Mouse (Mus musculus): ENCODE data around the gene Tbc1d16. TPM values are rescaled to one million over a fixed set of nuclear protein-coding genes. Genes with fewer than 3 reads are reported as not detected.

Tbc1d16 gene
- polyA plus RNA-seq, 1 experiment from 2014 or later, result 17.4 TPM

GRCm38 (mm10) chr11:119129281-119130058, 98.8 kb downstream of the Tbc1d16 start:
- H3K27me3 ChIP-seq, result no peaks in the 10 kb centered on the region
- POLR2A ChIA-PET, result interaction anchor here (1.3 kb wide), 1 partner anchor 61 kb away, joined by 4 read pairs; no protein-coding TSS in a partner anchor
- no peak for TF ChIP-seq CTCF (IDR thresholded peaks at IDR 0.05)
- no peak for ATAC-seq
- no peak for DNase-seq (ENCODE audit: low read depth, low spot score)
- in situ Hi-C loops (cut with MboI; ENCODE audit: low pct_unique_long_range_greater_than_20kb), result loop anchor here (5.0 kb wide), 1 partner anchor 58 kb away; no protein-coding TSS in a partner anchor
- CTCF ChIA-PET, result interaction anchor here (1.2 to 1.9 kb wide), 3 partner anchors 11 to 87 kb away, joined by 3 to 6 read pairs (median 3); no protein-coding TSS in a partner anchor

GRCm38 (mm10) chr11:119128668-119129280, 99.5 kb downstream of the Tbc1d16 start:
- H3K27me3 ChIP-seq, result no peaks in the 10 kb centered on the region
- no peak for TF ChIP-seq CTCF (IDR thresholded peaks at IDR 0.05)
- ChIA-PET CTCF (interaction anchor here (1.2 to 1.9 kb wide), 4 partner anchors 12 to 86 kb away, joined by 3 to 6 read pairs (median 4); no protein-coding TSS in a partner anchor), POLR2A (interaction anchor here (0.6 to 1.6 kb wide), 4 partner anchors 9 to 474 kb away, joined by 3 to 4 read pairs (median 4); no protein-coding TSS in a partner anchor)
- ATAC-seq, result no peak
- in situ Hi-C loops (cut with MboI; ENCODE audit: low pct_unique_long_range_greater_than_20kb), result loop anchor here (5.0 kb wide), 1 partner anchor 59 kb away; no protein-coding TSS in a partner anchor
- DNase-seq (ENCODE audit: low read depth, low spot score), result no peak

- no peaks in the 10 kb centered on the region for H3K27me3 ChIP-seq
- in situ Hi-C loops (cut with MboI; ENCODE audit: low pct_unique_long_range_greater_than_20kb), result loop anchor here (5.0 kb wide), 1 partner anchor 59 kb away; no protein-coding TSS in a partner anchor
- DNase-seq (ENCODE audit: low read depth, low spot score) (peak; percentile 81), ATAC-seq (peak; percentile 61)
- CTCF ChIA-PET, result interaction anchor here (1.2 to 2.1 kb wide), 6 partner anchors 13 to 85 kb away, joined by 3 to 7 read pairs (median 4); partner anchors contain the start of gene Cbx4
- POLR2A ChIA-PET, result interaction anchor here (0.6 to 2.6 kb wide), 7 partner anchors 9 to 474 kb away, joined by 3 to 9 read pairs (median 4); partner anchors contain the start of gene Cbx4
- TF ChIP-seq CTCF (IDR thresholded peaks at IDR 0.05), result no peak
These were observed 100.4 kb downstream of the Tbc1d16 start for GRCm38 (mm10) chr11:119127686-119128473.

GRCm38 (mm10) chr11:119127147-119127546, 101.2 kb downstream of the Tbc1d16 start:
- TF ChIP-seq CTCF (IDR thresholded peaks at IDR 0.05), result no peak
- in situ Hi-C loops (cut with MboI; ENCODE audit: low pct_unique_long_range_greater_than_20kb), result loop anchor here (5.0 kb wide), 1 partner anchor 60 kb away; no protein-coding TSS in a partner anchor
- no peaks in the 10 kb centered on the region for H3K27me3 ChIP-seq
- CTCF ChIA-PET, result interaction anchor here (0.7 to 2.1 kb wide), 6 partner anchors 16 to 77 kb away, joined by 4 to 7 read pairs (median 6); partner anchors contain the start of gene Cbx4
- DNase-seq (ENCODE audit: low read depth, low spot score) (peak; percentile 25), ATAC-seq (peak; percentile 36)
- POLR2A ChIA-PET, result interaction anchor here (0.7 to 2.6 kb wide), 8 partner anchors 10 to 103 kb away, joined by 3 to 9 read pairs (median 4); partner anchors contain the start of gene Cbx4

- in situ Hi-C loops (cut with MboI; ENCODE audit: low pct_unique_long_range_greater_than_20kb), result loop anchor here (5.0 kb wide), 1 partner anchor 61 kb away; no protein-coding TSS in a partner anchor
- CTCF ChIA-PET, result interaction anchor here (0.5 to 2.1 kb wide), 7 partner anchors 15 to 86 kb away, joined by 3 to 7 read pairs (median 6); partner anchors contain the start of genes Cbx4 and Cbx8
- H3K27me3 ChIP-seq, result no peaks in the 10 kb centered on the region
- POLR2A ChIA-PET, result interaction anchor here (0.7 to 2.6 kb wide), 7 partner anchors 9 to 102 kb away, joined by 3 to 9 read pairs (median 3); partner anchors contain the start of gene Cbx4
- ATAC-seq, result peak; percentile 72
- no peak for TF ChIP-seq CTCF (IDR thresholded peaks at IDR 0.05)
- peak; percentile 83 for DNase-seq (ENCODE audit: low read depth, low spot score)
These were observed 102.1 kb downstream of the Tbc1d16 start for GRCm38 (mm10) chr11:119125929-119126861.

GRCm38 (mm10) chr11:119124536-119124935, 103.8 kb downstream of the Tbc1d16 start:
- no peak for TF ChIP-seq CTCF (IDR thresholded peaks at IDR 0.05)
- ChIA-PET POLR2A (no interaction called here), CTCF (no interaction called here)
- DNase-seq (ENCODE audit: low read depth, low spot score) (no peak), ATAC-seq (no peak)
- in situ Hi-C loops (cut with MboI; ENCODE audit: low pct_unique_long_range_greater_than_20kb), result no loop called here
- no peaks in the 10 kb centered on the region for H3K27me3 ChIP-seq

GRCm38 (mm10) chr11:119123522-119124319, 104.6 kb downstream of the Tbc1d16 start:
- no peak for TF ChIP-seq CTCF (IDR thresholded peaks at IDR 0.05)
- ATAC-seq (no peak), DNase-seq (ENCODE audit: low read depth, low spot score) (no peak)
- POLR2A ChIA-PET, result no interaction called here
- CTCF ChIA-PET, result interaction anchor here (1.5 kb wide), 1 partner anchor 31 kb away, joined by 3 read pairs; no protein-coding TSS in a partner anchor
- H3K27me3 ChIP-seq, result no peaks in the 10 kb centered on the region
- in situ Hi-C loops (cut with MboI; ENCODE audit: low pct_unique_long_range_greater_than_20kb), result no loop called here

GRCm38 (mm10) chr11:119122396-119122795, 105.9 kb downstream of the Tbc1d16 start:
- ChIA-PET POLR2A (no interaction called here), CTCF (no interaction called here)
- in situ Hi-C loops (cut with MboI; ENCODE audit: low pct_unique_long_range_greater_than_20kb), result no loop called here
- H3K27me3 ChIP-seq, result no peaks in the 10 kb centered on the region
- ATAC-seq (no peak), DNase-seq (ENCODE audit: low read depth, low spot score) (no peak)
- no peak for TF ChIP-seq CTCF (IDR thresholded peaks at IDR 0.05)
